Mouse (Mus musculus): ENCODE results near the gene Myo1d.

DNA sequence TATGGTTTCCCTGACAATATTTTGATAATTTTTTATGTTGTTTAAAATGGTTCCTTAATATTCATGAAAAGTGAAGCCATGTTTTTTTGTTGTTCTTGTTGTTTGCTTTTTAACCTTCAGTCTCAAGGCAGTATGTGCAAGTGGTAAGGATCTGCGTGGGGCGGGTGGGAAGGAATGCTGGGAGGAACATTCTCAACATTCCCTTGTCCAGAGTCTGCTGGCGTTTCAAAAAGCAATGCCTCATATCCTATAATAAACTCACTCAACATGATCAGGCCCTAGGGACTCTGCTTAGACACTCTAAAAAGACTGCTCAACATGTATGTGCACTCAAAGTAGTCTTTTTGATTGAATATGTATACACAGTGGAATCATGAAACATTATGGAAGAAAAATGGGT lies 97.1 kb downstream of the Myo1d start:
- TF ChIP-seq CTCF (IDR thresholded peaks at IDR 0.05; ENCODE audit: low read depth), result no peak
- no peak for TF ChIP-seq EP300 (optimal IDR thresholded peaks at IDR 0.05)
